Mouse (Mus musculus) embryonic fibroblast, embryonic 13.5 days (primary cell): Measurements from ENCODE around the gene Aldh3b2. TPM values are rescaled to one million over a fixed set of nuclear protein-coding genes. Genes with fewer than 3 reads are reported as not detected.
"Not testable (repeated sequence)": the region's sequence is repeated elsewhere in the genome, so short reads cannot be mapped to it uniquely, and the experiment has no call there.

Experiments used
- H3K27ac ChIP-seq: 2 replicates; pipeline ENCODE4 v1.5.1; 2012; ENCODE audit warnings: low read length, control low read depth, inconsistent platforms; ENCODE audit not compliant: insufficient read depth
- H3K4me1 ChIP-seq: 2 replicates; pipeline ENCODE4 v1.6.1; 2011; ENCODE audit warnings: low read length; ENCODE audit not compliant: control insufficient read depth, insufficient read depth
- H3K4me3 ChIP-seq: 2 replicates; pipeline ENCODE4 v1.5.1; 2011; ENCODE audit warnings: mild to moderate bottlenecking, control low read depth, low read length; ENCODE audit not compliant: insufficient read depth
- CTCF ChIP-seq: IDR thresholded peaks from 2 replicates; pipeline ENCODE4 v1.5.1; 2011; ENCODE audit warnings: mild to moderate bottlenecking, control low read depth, low read length, moderate library complexity, borderline replicate concordance; ENCODE audit not compliant: insufficient read depth
- POLR2A ChIP-seq: IDR thresholded peaks from 2 replicates; pipeline ENCODE4 v1.6.1; 2011; ENCODE audit warnings: low read depth, mild to moderate bottlenecking, control low read depth, low read length, moderate library complexity
- polyA plus RNA-seq: library from polyadenylated mRNA; stranded (reverse); fragments of >200 nt; gene quantifications from 2 replicates; pipeline ENCODE4 v1.2.4, GENCODE M21; 2011; ENCODE audit warnings: low read depth; ENCODE audit not compliant: missing spikeins, insufficient read length

Aldh3b2 gene
- polyA plus RNA-seq, 1 experiment: not detected

DNA sequence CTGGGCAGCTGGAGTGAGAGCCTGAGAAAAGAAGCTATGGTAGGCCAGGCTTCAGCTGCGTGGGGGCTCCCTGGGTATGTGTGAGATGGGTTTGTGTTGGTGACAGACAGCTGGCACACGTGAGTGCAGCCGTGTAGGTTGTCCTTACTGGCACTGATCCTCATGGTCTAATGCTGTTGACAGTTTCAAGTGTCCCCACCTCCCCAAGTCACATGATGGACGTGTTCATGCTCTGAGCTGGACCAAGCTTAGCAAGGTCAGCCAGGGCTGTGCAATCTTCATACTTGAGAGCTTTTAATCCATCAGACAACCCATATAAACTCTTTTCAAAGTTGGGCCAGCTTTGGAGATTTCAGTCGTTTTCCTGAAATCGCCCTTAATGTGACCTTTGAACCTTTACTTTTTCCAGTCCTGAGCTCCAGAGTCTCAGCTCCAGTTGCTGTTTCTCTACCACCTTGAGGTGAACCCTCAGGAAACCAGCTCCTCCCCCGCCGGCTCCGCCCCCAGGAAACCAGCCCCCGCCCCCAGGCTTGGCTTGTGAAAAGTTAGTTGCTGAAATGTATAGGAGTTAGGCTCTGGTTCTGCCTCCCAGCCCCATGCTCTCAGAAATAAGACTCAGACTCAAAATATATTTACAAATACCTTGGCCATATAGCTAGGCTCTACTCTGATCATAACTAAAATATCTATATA, 26.1 kb upstream of the Aldh3b2 start:
- TF ChIP-seq CTCF (no peak), POLR2A (no peak)
- H3K4me3 ChIP-seq: no peak overlapping the region

GRCm38 (mm10) chr19:3946715-3947114, 25.4 kb upstream of the Aldh3b2 start:
- Histone ChIP-seq H3K4me1 (no peaks in the 10 kb centered on the region), H3K27ac (no peak overlapping the region), H3K4me3 (no peak overlapping the region)
- peak; percentile 78; the same call in 1 of the 2 replicates for TF ChIP-seq CTCF
- TF ChIP-seq POLR2A: no peak

More for the DNA sequence above, 26.1 kb upstream of the Aldh3b2 start:
- H3K4me1 ChIP-seq: no peaks in the 10 kb centered on the region
- H3K27ac ChIP-seq: no peak overlapping the region

- no peak for TF ChIP-seq POLR2A
- TF ChIP-seq CTCF: no peak
These were observed 24.3 kb upstream of the Aldh3b2 start for GRCm38 (mm10) chr19:3947813-3948212.

DNA sequence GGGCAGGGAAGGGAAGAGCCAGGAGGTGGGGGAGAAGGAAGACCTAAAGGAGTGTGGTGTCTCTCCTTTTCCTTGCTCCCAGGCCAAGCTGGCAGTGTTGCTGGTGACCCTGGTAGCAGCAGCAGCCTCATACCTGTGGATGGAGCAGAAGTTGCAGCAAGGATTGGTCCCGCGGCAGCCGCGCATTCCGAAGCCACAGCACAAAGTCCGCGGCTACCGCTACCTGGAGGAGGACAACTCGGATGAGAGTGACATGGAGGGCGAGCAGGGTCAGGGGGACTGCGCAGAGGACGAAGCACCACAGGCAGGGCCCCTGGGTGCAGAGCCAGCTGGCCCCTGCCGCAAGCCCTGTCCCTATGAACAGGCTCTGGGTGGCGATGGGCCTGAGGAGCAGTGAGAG, 23.6 kb upstream of the Aldh3b2 start:
- H3K4me3 ChIP-seq: no peak overlapping the region
- TF ChIP-seq CTCF (no peak), POLR2A (no peak)
- H3K27ac ChIP-seq: no peak overlapping the region
- no peaks in the 10 kb centered on the region for H3K4me1 ChIP-seq

More at GRCm38 (mm10) chr19:3947813-3948212, 24.3 kb upstream of the Aldh3b2 start:
- no peak overlapping the region for H3K4me3 ChIP-seq
- no peaks in the 10 kb centered on the region for H3K4me1 ChIP-seq
- no peak overlapping the region for H3K27ac ChIP-seq

DNA sequence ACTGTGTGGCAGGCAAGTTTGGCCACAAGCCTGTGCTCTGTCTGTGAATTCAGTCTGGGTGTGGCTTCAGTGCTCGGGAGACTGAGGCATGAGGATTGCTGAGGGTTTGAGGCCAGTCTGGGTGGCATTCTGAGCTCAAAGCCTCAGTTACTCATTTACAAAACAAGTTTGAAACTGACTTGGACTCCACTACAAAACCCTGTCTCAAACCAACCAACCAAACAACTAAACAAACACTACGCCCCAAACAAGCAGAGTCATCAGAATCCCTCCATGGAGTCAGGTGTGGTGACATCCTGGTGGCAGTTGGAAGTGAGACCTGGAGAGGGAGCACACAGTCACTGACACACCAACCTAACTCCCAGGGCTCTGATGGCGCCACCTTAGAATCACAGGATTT, 21.8 kb upstream of the Aldh3b2 start:
- no peak overlapping the region for H3K4me3 ChIP-seq
- H3K4me1 ChIP-seq: no peaks in the 10 kb centered on the region
- H3K27ac ChIP-seq: no peak overlapping the region
- no peak for TF ChIP-seq POLR2A
- no peak for TF ChIP-seq CTCF

DNA sequence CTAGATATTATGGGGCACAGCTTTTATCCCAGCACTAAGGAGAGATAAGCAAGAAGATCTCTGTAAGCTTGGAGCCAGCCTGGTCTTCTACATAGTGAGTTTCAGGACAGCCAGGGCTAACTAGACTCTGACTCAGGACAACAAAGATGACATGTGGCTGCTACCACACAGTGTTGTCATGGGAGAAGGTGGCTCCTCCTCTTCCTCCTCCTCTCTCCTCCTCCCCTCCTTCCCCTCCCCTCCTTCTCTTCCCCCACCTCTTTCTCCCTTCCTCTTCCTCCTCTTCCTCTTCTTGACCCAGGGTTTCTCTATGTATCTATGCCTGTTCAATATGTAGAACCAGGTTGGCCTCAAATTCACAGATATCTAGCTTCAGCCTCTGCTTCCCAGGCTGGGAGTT, 20.7 kb upstream of the Aldh3b2 start:
- TF ChIP-seq CTCF (no peak), POLR2A (no peak)

GRCm38 (mm10) chr19:3952099-3952498, 20.0 kb upstream of the Aldh3b2 start:
- TF ChIP-seq POLR2A (no peak), CTCF (no peak)
- Histone ChIP-seq H3K4me1 (no peaks in the 10 kb centered on the region), H3K4me3 (no peak overlapping the region), H3K27ac (no peak overlapping the region)

More for the DNA sequence above, 20.7 kb upstream of the Aldh3b2 start:
- no peak overlapping the region for H3K4me3 ChIP-seq
- no peak overlapping the region for H3K27ac ChIP-seq
- H3K4me1 ChIP-seq: no peaks in the 10 kb centered on the region

DNA sequence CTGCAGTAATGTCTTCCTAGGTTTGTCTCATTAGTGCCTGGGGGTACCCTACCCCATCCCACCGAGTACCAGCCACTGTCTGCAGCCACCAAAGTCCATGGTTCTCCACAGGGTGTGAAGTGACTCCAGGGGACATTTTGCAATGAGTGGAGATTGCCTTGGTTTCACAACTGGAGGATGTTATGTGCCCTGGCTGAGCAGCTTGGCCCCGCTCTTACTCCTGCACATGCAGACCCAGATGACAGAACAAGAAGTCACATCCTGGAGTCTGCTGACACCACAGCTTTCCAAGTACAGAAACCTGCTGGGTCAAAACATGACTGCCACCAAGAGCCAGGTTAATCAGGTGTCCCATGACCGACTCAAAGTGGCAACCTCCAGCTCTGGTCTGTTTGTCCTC, 17.1 kb upstream of the Aldh3b2 start:
- Histone ChIP-seq H3K4me3 (no peak overlapping the region), H3K27ac (no peak overlapping the region), H3K4me1 (no peaks in the 10 kb centered on the region)
- TF ChIP-seq CTCF: no peak
- no peak for TF ChIP-seq POLR2A

DNA sequence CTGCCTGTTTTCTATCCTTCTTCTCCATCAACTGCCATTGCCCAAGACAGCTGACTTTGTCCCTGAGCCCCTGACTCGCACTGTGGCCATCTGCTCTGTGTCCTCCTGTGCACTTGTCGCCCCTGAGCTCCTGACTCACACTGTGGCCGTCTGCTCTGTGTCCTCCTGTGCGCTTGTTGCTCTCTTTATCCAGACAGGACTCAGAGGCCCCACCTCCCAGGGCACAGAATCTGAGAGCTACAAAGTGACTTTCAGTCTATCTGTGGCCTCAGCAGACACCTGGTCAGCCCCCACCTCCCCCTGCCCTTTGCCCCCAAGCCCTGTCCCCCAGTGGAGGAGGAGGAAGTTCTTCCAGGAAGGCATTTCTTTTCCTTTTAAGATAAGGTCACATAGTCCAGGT, 16.3 kb upstream of the Aldh3b2 start:
- TF ChIP-seq CTCF: no peak
- no peak for TF ChIP-seq POLR2A
- Histone ChIP-seq H3K27ac (no peak overlapping the region), H3K4me3 (no peak overlapping the region), H3K4me1 (no peaks in the 10 kb centered on the region)

- not testable (repeated sequence) for H3K4me1 ChIP-seq, H3K27ac ChIP-seq, H3K4me3 ChIP-seq
These were observed 14.7 kb upstream of the Aldh3b2 start for GRCm38 (mm10) chr19:3957296-3958036.

GRCm38 (mm10) chr19:3958470-3958869, 13.7 kb upstream of the Aldh3b2 start, which contains the start of gene Aldh3b3:
Gene Aldh3b3 (plus strand): TSS chr19:3958645.
- Histone ChIP-seq H3K27ac (no peak within 1 kb of the TSS), H3K4me3 (no peak within 1 kb of the TSS), H3K4me1 (no peaks in the 10 kb centered on the region)
- TF ChIP-seq POLR2A (no peak), CTCF (no peak)
